In the genomic region with DNA sequence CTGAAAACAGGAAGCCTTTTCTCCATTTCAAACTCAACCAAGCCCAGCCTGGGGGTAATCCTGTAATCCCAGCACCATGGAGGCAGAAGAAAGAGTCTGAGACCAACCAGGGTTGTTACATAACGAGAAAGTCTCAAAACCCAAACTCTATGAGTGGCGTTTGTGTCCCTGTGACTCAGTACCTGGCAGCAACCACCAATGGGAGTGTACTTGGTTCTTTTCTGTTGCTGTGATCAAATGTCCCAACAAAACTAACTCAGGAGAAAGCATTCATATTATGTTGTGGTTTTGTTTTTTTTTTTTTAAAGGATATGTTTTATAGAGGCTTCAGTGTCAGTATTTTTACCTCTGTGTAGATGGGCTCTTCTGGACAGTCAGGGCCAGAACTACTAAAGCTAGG, we compare ENCODE assay signal across 1 mouse cellular context.
TF ChIP-seq lines count a peak whose summit lies in the region.

No protein-coding gene starts in this region.

TF ChIP-seq in MEL, 35 proteins besides CTCF, POLR2A, EP300 and RAD21 (continued from another document):
- TF ChIP-seq USF2 (IDR thresholded peaks at IDR 0.05; ENCODE audit: borderline replicate concordance in 1 of 2, insufficient read depth in 1 of 2, low read depth in 1 of 2, low read length in 2 of 2): no peak
- TF ChIP-seq TAL1 (IDR thresholded peaks at IDR 0.05; ENCODE audit: low read length): no peak
- no peak for TF ChIP-seq ZKSCAN1 (IDR thresholded peaks at IDR 0.05; ENCODE audit: low read depth, low read length)
- no peak for TF ChIP-seq MXI1 (IDR thresholded peaks at IDR 0.05; ENCODE audit: low read depth, low read length)
- TF ChIP-seq ETS1 (IDR thresholded peaks at IDR 0.05; ENCODE audit: low read depth, low read length): no peak
